Comparison of ENCODE assay signal across 20 mouse cellular contexts in genomic region chr6:125196301-125196700, GRCm38 (mm10). TPM values are rescaled to one million over a fixed set of nuclear protein-coding genes. Genes with fewer than 3 reads are reported as not detected.
DNase-seq lines count a peak whose midpoint lies in the region; TF ChIP-seq lines count a peak whose summit lies in the region.
"Had no signal": no experiment of that assay in that cellular context is flagged by ENCODE, and none has a peak within 500 bp of the region (broad histone marks: within the 10 kb centered on the region; RNA-seq: fewer than 3 reads in every experiment).

No protein-coding gene starts in this region.

- H3K4me1 ChIP-seq in E14TG2a.4 (replicated peaks; ENCODE audit: low read depth, low read length), result peaks cover 73% of the 10 kb centered on the region
- H3K4me1 ChIP-seq: intestine, embryonic 15.5 days had no signal

- peak; percentile 7 for DNase-seq in embryo, embryonic 11 days
- no peak for DNase-seq in embryo, embryonic 10 days (ENCODE audit: low spot score)
- peak; percentile 26 for DNase-seq in heart, adult 8-10 months (ENCODE audit: low spot score)
- no peak for DNase-seq in heart, postnatal 36 days
- DNase-seq in R1 (ENCODE audit: low read depth, low spot score), result peak; percentile 92
- DNase-seq in ovary, postnatal 36 days (ENCODE audit: low spot score), result no peak
- no peak for DNase-seq in thymus, postnatal 10 days (ENCODE audit: low spot score in 2 of 2)
- DNase-seq: cerebellum, adult 2 months; kidney, adult 9 months; kidney, postnatal 25 days; liver, postnatal 0 days; lung, postnatal 14 days had no signal

- H3K4me3 ChIP-seq in E14TG2a.4 (replicated peaks; ENCODE audit: low read length), result 0 out of 2 replicates have a peak overlapping the region, but pooled peaks have one; percentile 4
- H3K4me3 ChIP-seq: embryonic facial prominence, embryonic 15.5 days; hindbrain, embryonic 13.5 days; intestine, embryonic 15.5 days; left cerebral cortex, adult 2 months; limb, embryonic 10.5 days; megakaryocyte, embryonic 14.5 days; myocyte had no signal

- no peaks in the 10 kb centered on the region for H3K27me3 ChIP-seq in E14TG2a.4 (ENCODE audit: insufficient read depth, low read length)
- H3K27me3 ChIP-seq: embryonic facial prominence, embryonic 15.5 days; hindbrain, embryonic 13.5 days; intestine, embryonic 15.5 days; megakaryocyte, embryonic 14.5 days had no signal

- H3K9me3 ChIP-seq in E14TG2a.4 (ENCODE audit: low read length), result no peaks in the 10 kb centered on the region
- H3K9me3 ChIP-seq: embryonic facial prominence, embryonic 15.5 days; hindbrain, embryonic 13.5 days; intestine, embryonic 15.5 days; limb, embryonic 10.5 days; megakaryocyte, embryonic 14.5 days had no signal

- H3K36me3 ChIP-seq in E14TG2a.4 (ENCODE audit: insufficient read depth, low read length), result peaks cover 25% of the 10 kb centered on the region
- H3K36me3 ChIP-seq: intestine, embryonic 15.5 days had no signal

- no peak for TF ChIP-seq CTCF in E14TG2a.4 (conservative IDR thresholded peaks at IDR 0.05; ENCODE audit: low read length)

- intact Hi-C loops in heart, postnatal 36 days (cut with DNase I), result no loop called here

RNA-seq across cellular contexts. Expression of gene Mrpl51, which starts 4.7 kb away (rescaled TPM):
- 100 to 1,000 TPM; 313 to 324 (median 318) TPM for total RNA-seq in heart, adult 8-10 months (2022)
- total RNA-seq in heart, postnatal 36 days (2021), result 100 to 1,000 TPM; 308 to 334 TPM

RNA-seq across cellular contexts. Expression of gene Ncapd2, which starts 4.8 kb away (rescaled TPM):
- 10 to 100 TPM; 14.3 to 18.7 (median 15.6) TPM for total RNA-seq in heart, adult 8-10 months (2022)
- total RNA-seq in heart, postnatal 36 days (2021), result 10 to 100 TPM; 20.8 to 25.3 TPM

RNA-seq across cellular contexts. Expression of gene Vamp1, which starts 19.1 kb away (rescaled TPM):
- total RNA-seq in heart, adult 8-10 months (2022), result 1 to 10 TPM; 5.2 to 7.7 (median 6.5) TPM
- total RNA-seq in heart, postnatal 36 days (2021), result 1 to 10 TPM; 5.0 to 6.5 TPM

RNA-seq across cellular contexts. Expression of gene Gapdh, which starts 30.0 kb away (rescaled TPM):
- 1,000 to 10,000 TPM; 4,410 to 5,784 (median 5,238) TPM for total RNA-seq in heart, adult 8-10 months (2022)
- 1,000 to 10,000 TPM; 4,473 to 4,723 TPM for total RNA-seq in heart, postnatal 36 days (2021)

RNA-seq across cellular contexts. Expression of gene Tapbpl, which starts 35.4 kb away (rescaled TPM):
- total RNA-seq in heart, adult 8-10 months (2022), result 1 to 10 TPM; 4.8 to 5.8 (median 5.4) TPM
- 1 to 10 TPM; 4.4 to 5.1 TPM for total RNA-seq in heart, postnatal 36 days (2021)

Comparison
In these comparisons a context has a peak if more than half of its experiments do, and no peak if none do; other contexts are left out.
1. DNase-seq: peak in embryo, embryonic 11 days (single experiment), heart, adult 8-10 months (single experiment) and R1 (single experiment); none in embryo, embryonic 10 days (single experiment), heart, postnatal 36 days (0 of 2), ovary, postnatal 36 days (single experiment) and thymus, postnatal 10 days (0 of 2).